Mouse (Mus musculus): ENCODE measurements around the gene Slc24a3.

DNA sequence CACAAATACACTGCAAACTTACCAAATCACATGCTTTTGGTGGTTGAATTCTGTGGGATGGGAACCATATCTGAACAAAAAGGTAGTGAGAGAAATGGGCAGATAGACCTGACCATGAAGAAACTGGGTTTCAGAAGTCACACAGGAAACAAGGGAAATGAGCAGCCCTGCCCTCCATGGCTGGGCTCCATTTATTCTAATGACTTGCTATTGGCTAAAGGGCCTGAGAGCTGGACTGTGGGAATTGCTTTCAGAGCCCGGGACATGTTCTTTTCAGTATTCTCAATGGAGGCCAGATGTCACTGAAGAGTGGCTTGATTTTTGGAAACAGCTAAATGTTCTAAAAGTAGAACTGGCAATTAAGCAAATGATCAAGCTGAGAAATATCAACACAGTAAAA lies 120.9 kb downstream of the Slc24a3 start:
- TF ChIP-seq GATA1 (IDR thresholded peaks at IDR 0.05; ENCODE audit: borderline replicate concordance, low read length) (no peak), FLI1 (IDR thresholded peaks at IDR 0.05; ENCODE audit: low read length) (no peak)
